ENCODE assay signal across 1 mouse cellular context in genomic region chr17:75463223-75463622, GRCm38 (mm10). TPM values are rescaled to one million over a fixed set of nuclear protein-coding genes. Genes with fewer than 3 reads are reported as not detected.
"Had no signal": no experiment of that assay in that cellular context is flagged by ENCODE, and none has a peak within 500 bp of the region (broad histone marks: within the 10 kb centered on the region; RNA-seq: fewer than 3 reads in every experiment).

No protein-coding gene starts in this region.

RNA-seq across cellular contexts. Expression of gene Rasgrp3, which starts 27.5 kb away (rescaled TPM):
- total RNA-seq: megakaryocyte-erythroid progenitor cell, adult 5-6 weeks had no signal
